Mouse (Mus musculus) heart, embryonic 13.5 days (tissue): ENCODE results near the gene Slc44a1. TPM values are rescaled to one million over a fixed set of nuclear protein-coding genes. Genes with fewer than 3 reads are reported as not detected.

Experiments
- ATAC-seq: fragments of 200-750 bp; cut with Nextera tagmentation; 2 replicates; pipeline ENCODE4 v1.8.0; 2017; ENCODE audit warnings: moderate TSS enrichment; ENCODE audit not compliant: insufficient number of reproducible peaks, low FRiP score, low TSS enrichment; ENCODE audit errors: extremely low read depth
- H3K27ac ChIP-seq: fragments of 300-500 bp; sonication (generic); replicated peaks from 2 replicates; pipeline ENCODE4 v1.5.1; 2015; ENCODE audit warnings: moderate library complexity, mild to moderate bottlenecking, inconsistent platforms
- H3K27me3 ChIP-seq: fragments of 300-500 bp; sonication (generic); replicated peaks from 2 replicates; pipeline ENCODE4 v1.6.1; 2015; ENCODE audit warnings: mild to moderate bottlenecking, inconsistent platforms
- H3K36me3 ChIP-seq: fragments of 300-500 bp; sonication (generic); 2 replicates; pipeline ENCODE4 v1.6.1; 2015; ENCODE audit warnings: mild to moderate bottlenecking, inconsistent platforms
- H3K4me1 ChIP-seq: fragments of 300-500 bp; sonication (generic); 2 replicates; pipeline ENCODE4 v1.6.1; 2015; ENCODE audit warnings: inconsistent platforms
- H3K4me2 ChIP-seq: fragments of 300-500 bp; sonication (generic); 2 replicates; pipeline ENCODE4 v1.6.1; 2015; ENCODE audit warnings: inconsistent platforms, mild to moderate bottlenecking, moderate library complexity
- H3K4me3 ChIP-seq: fragments of 300-500 bp; sonication (generic); 2 replicates; pipeline ENCODE4 v1.5.1; 2015; ENCODE audit warnings: moderate library complexity, mild to moderate bottlenecking, inconsistent platforms
- H3K9ac ChIP-seq: fragments of 300-500 bp; sonication (generic); 2 replicates; pipeline ENCODE4 v1.6.1; 2015; ENCODE audit warnings: inconsistent platforms, mild to moderate bottlenecking, moderate library complexity
- H3K9me3 ChIP-seq: fragments of 300-500 bp; sonication (generic); 2 replicates; pipeline ENCODE4 v1.6.1; 2016; ENCODE audit warnings: inconsistent platforms
- WGBS: fragments of 180-500 bp; shearing (Covaris S2); methylation state at CpG from one replicate; pipeline ENCODE4 v1.1.7; 2015; ENCODE audit warnings: mixed read lengths; 5-methylcytosine and 5-hydroxymethylcytosine counted together
- polyA plus RNA-seq: library from polyadenylated mRNA; unstranded; fragments of >200 nt; fragmentation: Nextera tagmentation; extraction: Ambion mirVana; gene quantifications from 2 replicates; pipeline ENCODE4 v1.2.1, GENCODE M21; 2015

Slc44a1 gene
- polyA plus RNA-seq, 1 experiment from 2014 or later: 17.1 TPM

GRCm38 (mm10) chr4:53410752-53411151 lies 29.5 kb upstream of the Slc44a1 start:
- H3K9me3 ChIP-seq: no peaks in the 10 kb centered on the region
- no peak overlapping the region for H3K4me2 ChIP-seq
- peaks cover 13% of the 10 kb centered on the region for H3K4me1 ChIP-seq
- no peak overlapping the region for H3K4me3 ChIP-seq
- no peak overlapping the region for H3K27ac ChIP-seq
- no peaks in the 10 kb centered on the region for H3K36me3 ChIP-seq
- no peaks in the 10 kb centered on the region for H3K27me3 ChIP-seq
- ATAC-seq: no peak
- WGBS: 77% methylated on average over 5 of the region's 5 CpGs
- H3K9ac ChIP-seq: no peak overlapping the region

- no peaks in the 10 kb centered on the region for H3K36me3 ChIP-seq
- WGBS: 50% methylated on average over 9 of the region's 9 CpGs
- peaks cover 20% of the 10 kb centered on the region for H3K4me1 ChIP-seq
- no peaks in the 10 kb centered on the region for H3K27me3 ChIP-seq
- H3K9me3 ChIP-seq: no peaks in the 10 kb centered on the region
- no peak overlapping the region for H3K27ac ChIP-seq
- H3K4me2 ChIP-seq: no peak overlapping the region
- H3K9ac ChIP-seq: no peak overlapping the region
- ATAC-seq: no peak
- H3K4me3 ChIP-seq: no peak overlapping the region
Measured at GRCm38 (mm10) chr4:53411958-53412870, 28.0 kb upstream of the Slc44a1 start.

GRCm38 (mm10) chr4:53412991-53413390 lies 27.2 kb upstream of the Slc44a1 start:
- Histone ChIP-seq H3K27ac (no peak overlapping the region), H3K9ac (no peak overlapping the region), H3K4me3 (no peak overlapping the region), H3K4me2 (no peak overlapping the region), H3K4me1 (peaks cover 20% of the 10 kb centered on the region), H3K27me3 (no peaks in the 10 kb centered on the region), H3K36me3 (no peaks in the 10 kb centered on the region), H3K9me3 (no peaks in the 10 kb centered on the region)
- ATAC-seq: no peak
- 77% methylated on average over 6 of the region's 6 CpGs for WGBS

- H3K4me2 ChIP-seq: no peak overlapping the region
- H3K4me1 ChIP-seq: peaks cover 20% of the 10 kb centered on the region
- no peak overlapping the region for H3K27ac ChIP-seq
- WGBS: 67% methylated on average over 9 of the region's 9 CpGs
- no peaks in the 10 kb centered on the region for H3K27me3 ChIP-seq
- H3K4me3 ChIP-seq: no peak overlapping the region
- no peak overlapping the region for H3K9ac ChIP-seq
- H3K9me3 ChIP-seq: no peaks in the 10 kb centered on the region
- H3K36me3 ChIP-seq: no peaks in the 10 kb centered on the region
- ATAC-seq: no peak
Measured at GRCm38 (mm10) chr4:53414031-53414797, 26.0 kb upstream of the Slc44a1 start.

GRCm38 (mm10) chr4:53415873-53416637 lies 24.2 kb upstream of the Slc44a1 start:
- H3K4me1 ChIP-seq: peaks cover 14% of the 10 kb centered on the region
- no peaks in the 10 kb centered on the region for H3K9me3 ChIP-seq
- WGBS: 68% methylated on average over 9 of the region's 10 CpGs
- H3K27ac ChIP-seq: peak overlapping the region; percentile 84
- ATAC-seq: no peak
- H3K36me3 ChIP-seq: no peaks in the 10 kb centered on the region
- H3K27me3 ChIP-seq: no peaks in the 10 kb centered on the region
- no peak overlapping the region for H3K4me3 ChIP-seq
- no peak overlapping the region for H3K9ac ChIP-seq
- no peak overlapping the region for H3K4me2 ChIP-seq

- H3K4me1 ChIP-seq: peaks cover 13% of the 10 kb centered on the region
- no peak overlapping the region for H3K4me2 ChIP-seq
- H3K36me3 ChIP-seq: no peaks in the 10 kb centered on the region
- H3K4me3 ChIP-seq: no peak overlapping the region
- no peaks in the 10 kb centered on the region for H3K9me3 ChIP-seq
- 59% methylated on average over 7 of the region's 7 CpGs for WGBS
- peak overlapping the region; percentile 84 for H3K27ac ChIP-seq
- H3K27me3 ChIP-seq: no peaks in the 10 kb centered on the region
- H3K9ac ChIP-seq: no peak overlapping the region
- no peak for ATAC-seq
Measured at GRCm38 (mm10) chr4:53416928-53417327, 23.3 kb upstream of the Slc44a1 start.

GRCm38 (mm10) chr4:53422799-53423198 lies 17.4 kb upstream of the Slc44a1 start:
- H3K4me3 ChIP-seq: no peak overlapping the region
- 73% methylated on average over 2 of the region's 2 CpGs for WGBS
- no peak for ATAC-seq

GRCm38 (mm10) chr4:53427120-53427519 lies 13.1 kb upstream of the Slc44a1 start:
- H3K4me3 ChIP-seq: no peak overlapping the region
- peaks cover 12% of the 10 kb centered on the region; the same call in 1 of the 2 replicates for H3K4me1 ChIP-seq
- no peak overlapping the region for H3K4me2 ChIP-seq
- no peaks in the 10 kb centered on the region for H3K36me3 ChIP-seq
- ATAC-seq: no peak
- no peaks in the 10 kb centered on the region for H3K27me3 ChIP-seq
- 0 out of 2 replicates have a peak, but pooled peaks cover 6% of the 10 kb centered on the region for H3K9me3 ChIP-seq
- H3K27ac ChIP-seq: no peak overlapping the region
- 69% methylated on average over 4 of the region's 4 CpGs for WGBS
- H3K9ac ChIP-seq: no peak overlapping the region

More at GRCm38 (mm10) chr4:53422799-53423198, 17.4 kb upstream of the Slc44a1 start:
- Histone ChIP-seq H3K9ac (no peak overlapping the region), H3K27ac (no peak overlapping the region), H3K27me3 (no peaks in the 10 kb centered on the region), H3K4me2 (no peak overlapping the region), H3K4me1 (no peaks in the 10 kb centered on the region), H3K9me3 (0 out of 2 replicates have a peak, but pooled peaks cover 6% of the 10 kb centered on the region), H3K36me3 (no peaks in the 10 kb centered on the region)

GRCm38 (mm10) chr4:53430522-53430921 lies 9.7 kb upstream of the Slc44a1 start:
- Histone ChIP-seq H3K27me3 (no peaks in the 10 kb centered on the region), H3K36me3 (no peaks in the 10 kb centered on the region), H3K4me3 (no peak overlapping the region), H3K9ac (no peak overlapping the region), H3K4me1 (peaks cover 12% of the 10 kb centered on the region; the same call in 1 of the 2 replicates), H3K9me3 (no peaks in the 10 kb centered on the region), H3K4me2 (no peak overlapping the region), H3K27ac (no peak overlapping the region)
- 40% methylated on average over 6 of the region's 6 CpGs for WGBS
- no peak for ATAC-seq

GRCm38 (mm10) chr4:53431585-53432234 lies 8.5 kb upstream of the Slc44a1 start:
- peaks cover 12% of the 10 kb centered on the region; the same call in 1 of the 2 replicates for H3K4me1 ChIP-seq
- WGBS: 73% methylated on average over 8 of the region's 10 CpGs
- H3K27ac ChIP-seq: no peak overlapping the region
- H3K9ac ChIP-seq: no peak overlapping the region
- no peak overlapping the region for H3K4me2 ChIP-seq
- no peak overlapping the region for H3K4me3 ChIP-seq
- ATAC-seq: no peak
- H3K27me3 ChIP-seq: no peaks in the 10 kb centered on the region
- H3K9me3 ChIP-seq: no peaks in the 10 kb centered on the region
- no peaks in the 10 kb centered on the region for H3K36me3 ChIP-seq
